Mouse (Mus musculus) adrenal gland, postnatal 25 days (tissue): ENCODE data around the gene Gm21987. TPM values are rescaled to one million over a fixed set of nuclear protein-coding genes. Genes with fewer than 3 reads are reported as not detected.

Source experiments
- DNase-seq: peaks from one replicate; pipeline ENCODE4 v3.0.0; 2021; ENCODE audit warnings: mixed read lengths
- total RNA-seq: library from RNA; stranded (reverse); gene quantifications from 2 replicates; pipeline ENCODE4 v1.2.3, GENCODE M21; 2021

The Gm21987 gene
- total RNA-seq, 1 experiment from 2014 or later = not detected

GRCm38 (mm10) chr16:38371705-38372296 lies 25.0 kb downstream of the Gm21987 start:
- no peak for DNase-seq

GRCm38 (mm10) chr16:38372876-38373275 lies 26.0 kb downstream of the Gm21987 start:
- DNase-seq = no peak

GRCm38 (mm10) chr16:38373439-38373838 lies 26.6 kb downstream of the Gm21987 start:
- DNase-seq = no peak

GRCm38 (mm10) chr16:38373941-38374340 lies 27.1 kb downstream of the Gm21987 start:
- DNase-seq = no peak

- DNase-seq = no peak
Measured at GRCm38 (mm10) chr16:38374379-38375140, 27.7 kb downstream of the Gm21987 start.

- no peak for DNase-seq
Measured at GRCm38 (mm10) chr16:38375182-38375581, 28.3 kb downstream of the Gm21987 start.

GRCm38 (mm10) chr16:38376163-38376840 lies 29.5 kb downstream of the Gm21987 start:
- DNase-seq = peak; percentile 54

GRCm38 (mm10) chr16:38376841-38377249 lies 30.0 kb downstream of the Gm21987 start:
- DNase-seq = no peak

GRCm38 (mm10) chr16:38377546-38377945 lies 30.7 kb downstream of the Gm21987 start:
- no peak for DNase-seq

GRCm38 (mm10) chr16:38378591-38378990 lies 31.8 kb downstream of the Gm21987 start:
- DNase-seq = no peak

GRCm38 (mm10) chr16:38379088-38379487 lies 32.2 kb downstream of the Gm21987 start:
- DNase-seq = no peak

- no peak for DNase-seq
Measured at GRCm38 (mm10) chr16:38379493-38379892, 32.7 kb downstream of the Gm21987 start.

GRCm38 (mm10) chr16:38379926-38380325 lies 33.1 kb downstream of the Gm21987 start:
- DNase-seq = no peak

- DNase-seq = no peak
Measured at GRCm38 (mm10) chr16:38383683-38384082, 36.8 kb downstream of the Gm21987 start.

GRCm38 (mm10) chr16:38385184-38385634 lies 38.4 kb downstream of the Gm21987 start:
- DNase-seq = no peak

- DNase-seq = no peak
Measured at GRCm38 (mm10) chr16:38385700-38386099, 38.9 kb downstream of the Gm21987 start.

GRCm38 (mm10) chr16:38387389-38387788 lies 40.5 kb downstream of the Gm21987 start:
- DNase-seq = no peak

GRCm38 (mm10) chr16:38388757-38389156 lies 41.9 kb downstream of the Gm21987 start:
- DNase-seq = no peak

- DNase-seq = no peak
Measured at GRCm38 (mm10) chr16:38389284-38389893, 42.5 kb downstream of the Gm21987 start.

GRCm38 (mm10) chr16:38390322-38390721 lies 43.5 kb downstream of the Gm21987 start:
- no peak for DNase-seq

GRCm38 (mm10) chr16:38392126-38392894 lies 45.5 kb downstream of the Gm21987 start:
- DNase-seq = no peak

GRCm38 (mm10) chr16:38394191-38394618 lies 47.4 kb downstream of the Gm21987 start:
- no peak for DNase-seq
